Mouse (Mus musculus) MEL (cell line): Measurements from ENCODE around the gene Vps8.

ENCODE experiments used
- CHD2 ChIP-seq: IDR thresholded peaks from 2 replicates; pipeline ENCODE4 v1.6.1; 2011; ENCODE audit warnings: low read length, improper control_type of control experiment
- CTCF ChIP-seq, 3 experiments: IDR thresholded peaks in 2 of 3; conservative IDR thresholded peaks in 1 of 3; 2 replicates each; pipeline ENCODE4 v1.5.1; 2011 to 2012; ENCODE audit warnings: low read length in 3 of 3, low read depth in 2 of 3, mild to moderate bottlenecking in 2 of 3, improper control_type of control experiment in 1 of 3, inconsistent platforms in 1 of 3, mixed read lengths in 1 of 3, moderate library complexity in 1 of 3; ENCODE audit not compliant: control insufficient read depth in 1 of 3, insufficient read depth in 1 of 3, poor library complexity in 1 of 3, severe bottlenecking in 1 of 3
- E2F4 ChIP-seq: IDR thresholded peaks from 2 replicates; pipeline ENCODE4 v1.6.1; 2011; ENCODE audit warnings: low read depth, low read length, improper control_type of control experiment, borderline replicate concordance
- ELF1 ChIP-seq: IDR thresholded peaks from 2 replicates; pipeline ENCODE4 v1.6.1; 2014; ENCODE audit warnings: low read depth, mild to moderate bottlenecking, inconsistent platforms, low read length, improper control_type of control experiment, moderate library complexity
- GATA1 ChIP-seq: IDR thresholded peaks from 2 replicates; pipeline ENCODE4 v1.6.1; 2011; ENCODE audit warnings: low read depth, low read length, improper control_type of control experiment
- HCFC1 ChIP-seq: IDR thresholded peaks from 2 replicates; pipeline ENCODE4 v1.6.1; 2012; ENCODE audit warnings: low read depth, mild to moderate bottlenecking, inconsistent platforms, low read length, improper control_type of control experiment, moderate library complexity
- MAX ChIP-seq: IDR thresholded peaks from 2 replicates; pipeline ENCODE4 v1.6.1; 2011; ENCODE audit warnings: low read length, improper control_type of control experiment
- NRF1 ChIP-seq: IDR thresholded peaks from 2 replicates; pipeline ENCODE4 v1.6.1; 2014; ENCODE audit warnings: low read depth, mild to moderate bottlenecking, inconsistent platforms, low read length, improper control_type of control experiment, moderate library complexity; ENCODE audit not compliant: poor library complexity, insufficient read depth, severe bottlenecking
- POLR2A ChIP-seq, 2 experiments: IDR thresholded peaks; 2 replicates each; pipeline ENCODE4 v1.6.1; 2011 to 2012; ENCODE audit warnings: low read length in 2 of 2, mild to moderate bottlenecking in 2 of 2, control low read depth in 1 of 2, improper control_type of control experiment in 1 of 2, low read depth in 1 of 2, moderate library complexity in 1 of 2; ENCODE audit not compliant: control insufficient read depth in 1 of 2, insufficient read depth in 1 of 2, poor library complexity in 1 of 2
- RAD21 ChIP-seq: IDR thresholded peaks from 2 replicates; pipeline ENCODE4 v1.6.1; 2011; ENCODE audit warnings: mild to moderate bottlenecking, low read depth, low read length, improper control_type of control experiment
- SMC3 ChIP-seq: IDR thresholded peaks from 2 replicates; pipeline ENCODE4 v1.6.1; 2011; ENCODE audit warnings: low read depth, low read length, improper control_type of control experiment
- TCF12 ChIP-seq: IDR thresholded peaks from 2 replicates; pipeline ENCODE4 v1.6.1; 2014; ENCODE audit warnings: low read depth, mild to moderate bottlenecking, inconsistent platforms, low read length, improper control_type of control experiment, moderate library complexity
- USF1 ChIP-seq: IDR thresholded peaks from 2 replicates; pipeline ENCODE4 v1.6.1; 2014; ENCODE audit warnings: low read depth, mild to moderate bottlenecking, inconsistent platforms, low read length, improper control_type of control experiment, moderate library complexity
- ZC3H11A ChIP-seq: IDR thresholded peaks from 2 replicates; pipeline ENCODE4 v1.6.1; 2012; ENCODE audit warnings: low read depth, mild to moderate bottlenecking, inconsistent platforms, low read length, improper control_type of control experiment

DNA sequence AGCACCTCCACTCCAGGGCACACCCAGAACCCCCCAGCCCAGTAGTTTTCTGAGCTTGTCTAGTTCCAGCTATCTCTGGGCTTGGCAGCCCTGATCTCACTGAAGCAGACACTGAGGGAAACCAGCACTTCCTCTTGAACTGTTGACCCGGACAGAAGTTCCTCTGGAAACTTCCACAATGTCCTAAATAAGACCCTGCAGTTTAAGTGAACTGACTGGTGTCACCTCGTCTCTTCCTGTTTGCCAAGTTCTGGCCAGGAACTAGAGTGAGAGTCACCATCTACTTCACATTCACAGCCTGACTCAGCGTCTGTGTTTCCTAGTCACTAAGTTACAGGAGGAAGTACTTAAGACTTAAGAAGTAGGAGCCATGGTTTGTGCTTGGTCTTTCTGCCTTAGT is 219.0 kb downstream of the Vps8 start:
- TF ChIP-seq ZC3H11A (no peak), TCF12 (peak; percentile 60; the same call in 1 of the 2 replicates), RAD21 (no peak), CTCF (IDR thresholded peaks at IDR 0.05 in 2 of 3, conservative IDR thresholded peaks at IDR 0.05 in 1 of 3; ENCODE audit: control insufficient read depth in 1 of 3, insufficient read depth in 1 of 3, low read depth in 2 of 3, low read length in 3 of 3, poor library complexity in 1 of 3, severe bottlenecking in 1 of 3) (no peak), NRF1 (no peak), SMC3 (0 out of 2 replicates have a peak, but pooled peaks have one; percentile 14), ELF1 (peak; percentile 43), MAX (no peak), USF1 (no peak), GATA1 (0 out of 2 replicates have a peak, but pooled peaks have one; percentile 15), POLR2A (IDR thresholded peaks at IDR 0.05; ENCODE audit: control insufficient read depth in 1 of 2, insufficient read depth in 1 of 2, low read depth in 1 of 2, low read length in 2 of 2, poor library complexity in 1 of 2) (no peak), CHD2 (no peak), HCFC1 (no peak), E2F4 (no peak)
